Mouse (Mus musculus) CH12.LX (cell line): ENCODE results near the gene Cdhr2.

Source experiments
- CHD1 ChIP-seq: IDR thresholded peaks from 2 replicates; pipeline ENCODE4 v1.6.1; 2012; ENCODE audit warnings: low read depth, low read length, improper control_type of control experiment, inconsistent platforms
- CHD2 ChIP-seq: IDR thresholded peaks from 2 replicates; pipeline ENCODE4 v1.6.1; 2011; ENCODE audit warnings: low read length, improper control_type of control experiment
- CTCF ChIP-seq, 2 experiments: IDR thresholded peaks in 1 of 2; conservative IDR thresholded peaks in 1 of 2; 2 replicates each; pipeline ENCODE4 v1.5.1; 2011 to 2012; ENCODE audit warnings: low read depth in 2 of 2, low read length in 2 of 2, improper control_type of control experiment in 1 of 2, inconsistent platforms in 1 of 2, mild to moderate bottlenecking in 1 of 2, moderate library complexity in 1 of 2
- MYC ChIP-seq: IDR thresholded peaks from 2 replicates; pipeline ENCODE4 v1.6.1; 2011; ENCODE audit warnings: low read depth, mild to moderate bottlenecking, improper control_type of control experiment, low read length
- POLR2A ChIP-seq: IDR thresholded peaks from 2 replicates; pipeline ENCODE4 v1.6.1; 2011; ENCODE audit warnings: low read depth, mild to moderate bottlenecking, improper control_type of control experiment, low read length
- RCOR1 ChIP-seq: conservative IDR thresholded peaks from 2 replicates; pipeline ENCODE4 v1.6.1; 2012; ENCODE audit warnings: low read depth, mild to moderate bottlenecking, inconsistent platforms, low read length, improper control_type of control experiment
- USF1 ChIP-seq: IDR thresholded peaks from 2 replicates; pipeline ENCODE4 v1.6.1; 2014; ENCODE audit warnings: low read depth, mild to moderate bottlenecking, inconsistent platforms, low read length, improper control_type of control experiment

GRCm38 (mm10) chr13:54767012-54767411, 65.8 kb downstream of the Cdhr2 start:
- TF ChIP-seq USF1 (no peak), CTCF (conservative IDR thresholded peaks at IDR 0.05 in 1 of 2, IDR thresholded peaks at IDR 0.05 in 1 of 2; ENCODE audit: low read depth in 2 of 2, low read length in 2 of 2) (no peak), MYC (no peak), CHD1 (no peak), CHD2 (no peak), RCOR1 (no peak), POLR2A (no peak)
